Mouse (Mus musculus) ES-E14 (cell line): ENCODE measurements around the gene Zfp451.

Source experiments
- CHD2 ChIP-seq: IDR thresholded peaks from 2 replicates; pipeline ENCODE4 v1.6.1; 2014; ENCODE audit warnings: mild to moderate bottlenecking, low read depth, low read length, inconsistent platforms
- HCFC1 ChIP-seq: IDR thresholded peaks from 2 replicates; pipeline ENCODE4 v1.6.1; 2012; ENCODE audit warnings: low read length, inconsistent platforms, borderline replicate concordance; ENCODE audit not compliant: insufficient read depth
- ZC3H11A ChIP-seq: IDR thresholded peaks from 2 replicates; pipeline ENCODE4 v1.6.1; 2012; ENCODE audit warnings: low read depth, mild to moderate bottlenecking, inconsistent platforms, low read length, borderline replicate concordance
- ZNF384 ChIP-seq: IDR thresholded peaks from 2 replicates; pipeline ENCODE4 v1.6.1; 2012; ENCODE audit warnings: low read depth, low read length, inconsistent platforms

DNA sequence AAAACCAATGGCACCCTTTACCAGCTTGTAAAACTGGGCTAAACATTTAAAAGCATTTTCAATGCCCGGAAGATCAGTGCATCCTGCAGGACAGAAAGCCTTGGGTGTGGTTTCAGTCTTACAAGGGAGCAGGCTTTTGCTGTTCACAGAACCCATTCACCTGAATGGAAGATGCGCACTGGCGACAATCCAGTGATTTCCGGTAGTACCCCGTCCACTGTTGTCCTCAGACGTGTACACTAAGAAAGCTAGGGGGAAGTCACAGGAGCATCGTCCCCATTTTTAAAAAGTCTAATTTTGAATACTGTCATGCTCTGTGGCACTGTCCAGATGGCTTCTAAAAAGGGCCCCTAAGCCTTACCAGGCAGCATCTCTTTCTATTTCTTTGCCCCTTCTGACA lies 58.6 kb downstream of the Zfp451 start:
- no peak for TF ChIP-seq HCFC1
- TF ChIP-seq ZC3H11A, result no peak
- no peak for TF ChIP-seq ZNF384
- no peak for TF ChIP-seq CHD2
